Mouse (Mus musculus): ENCODE results near the gene Rhox7b. TPM values are rescaled to one million over a fixed set of nuclear protein-coding genes. Genes with fewer than 3 reads are reported as not detected.

Gene Rhox7b
- polyA plus RNA-seq (2012; rRNA removed) = not detected in 2 replicates

DNA sequence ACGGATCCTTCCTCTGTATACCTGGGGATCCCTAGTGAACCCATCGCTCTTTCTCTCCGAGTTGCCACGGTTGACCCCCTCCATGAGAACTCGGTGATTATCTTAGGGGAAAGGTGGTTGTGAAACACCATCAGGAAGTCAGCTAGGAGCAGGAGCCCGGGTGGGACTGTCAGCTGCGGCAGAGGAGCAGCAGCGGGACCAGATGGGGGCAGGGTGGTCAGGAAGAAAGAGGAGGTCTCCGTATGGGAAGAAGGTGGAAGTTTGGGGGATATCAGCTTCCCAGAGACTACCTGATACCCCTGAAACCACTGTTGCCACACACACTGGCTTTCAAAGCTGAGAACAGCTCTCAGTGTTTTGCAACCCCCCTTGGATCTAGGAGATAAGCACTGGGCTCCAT is at the start of gene Rhox7b:
Rhox7b (minus strand) TSS at position 101 of the 400 bp plus-strand sequence.

DNA sequence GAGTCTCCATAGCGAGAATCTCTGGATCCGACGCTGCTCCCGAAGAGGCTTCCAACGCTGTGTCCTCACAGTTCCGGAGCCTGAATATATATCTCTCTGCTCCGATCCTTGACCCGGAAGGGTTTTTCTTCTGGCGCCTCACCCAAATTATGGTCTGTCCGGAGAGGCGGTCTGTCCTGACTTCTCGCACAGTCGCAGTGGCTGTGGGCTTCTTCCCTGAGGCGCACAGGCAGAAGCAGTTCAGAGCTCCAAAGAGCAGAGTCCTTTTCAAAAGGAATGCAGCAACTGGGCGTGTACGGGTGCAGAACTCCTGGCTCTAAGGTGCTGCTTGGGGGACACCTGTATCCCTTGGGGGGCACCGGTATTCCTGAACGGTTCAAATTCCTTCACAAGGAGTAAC is 4.6 kb upstream of the Rhox7b start, which contains the start of gene Rhox9:
Rhox9 (minus strand) TSS at position 101 of the 400 bp plus-strand sequence.

DNA sequence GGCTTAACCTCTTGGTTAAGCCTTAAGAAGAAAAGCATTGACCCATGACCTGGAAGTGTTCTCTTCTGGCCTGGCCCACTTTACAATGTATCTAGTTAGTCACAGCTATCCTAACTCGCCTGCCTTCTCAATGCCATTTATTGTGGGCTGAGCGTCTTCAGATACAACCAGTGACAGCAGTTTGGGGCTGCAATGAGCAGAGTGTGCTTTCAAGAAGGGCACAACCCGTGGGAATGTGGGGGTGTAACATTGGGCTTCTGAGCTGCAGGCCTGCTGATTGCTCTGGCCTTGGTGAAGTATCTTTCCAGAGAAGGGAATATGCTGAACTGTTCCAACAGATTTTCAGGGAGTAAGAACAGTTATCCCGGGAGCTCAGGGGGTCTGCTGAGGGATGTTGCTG is 18.2 kb downstream of the Rhox7b start, which contains the start of gene Rhox8:
Rhox8 (minus strand) TSS at position 101 of the 400 bp plus-strand sequence.

Other genes with a start within 250 kb of the Rhox7b start
- not detected in 2 replicates for gene Rhox4g, start 245.9 kb downstream of the Rhox7b start, polyA plus RNA-seq (2012; rRNA removed)
- gene Rhox3h, start 228.5 kb downstream of the Rhox7b start, polyA plus RNA-seq (2012; rRNA removed) = not detected in 2 replicates
- not detected in 2 replicates for gene Rhox2h, start 224.0 kb downstream of the Rhox7b start, polyA plus RNA-seq (2012; rRNA removed)
- gene Rhox5, start 92.4 kb downstream of the Rhox7b start, polyA plus RNA-seq (2012; rRNA removed) = not detected in 2 replicates
- gene Rhox6, start 70.3 kb downstream of the Rhox7b start, polyA plus RNA-seq (2012; rRNA removed) = not detected in 2 replicates
- gene Rhox7a, start 65.5 kb downstream of the Rhox7b start, polyA plus RNA-seq (2012; rRNA removed) = not detected in 2 replicates
- gene Rhox8, start 18.3 kb downstream of the Rhox7b start, polyA plus RNA-seq (2012; rRNA removed) = 0.26 and 0.81 TPM in 2 replicates
- gene Rhox9, start 4.5 kb upstream of the Rhox7b start, polyA plus RNA-seq (2012; rRNA removed) = not detected in 2 replicates
- gene Btg1-ps1, start 121.6 kb upstream of the Rhox7b start, polyA plus RNA-seq (2012; rRNA removed) = not detected in 2 replicates
- gene Btg1-ps2, start 145.9 kb upstream of the Rhox7b start, polyA plus RNA-seq (2012; rRNA removed) = 0.26 and 0.85 TPM in 2 replicates
- not detected in 2 replicates for gene Rhox10, start 169.2 kb upstream of the Rhox7b start, polyA plus RNA-seq (2012; rRNA removed)
- gene Rhox11, start 187.9 kb upstream of the Rhox7b start, polyA plus RNA-seq (2012; rRNA removed) = not detected in 2 replicates
- not detected in 2 replicates for gene Rhox12, start 213.7 kb upstream of the Rhox7b start, polyA plus RNA-seq (2012; rRNA removed)
- not detected in 2 replicates for gene Rhox13, start 224.0 kb upstream of the Rhox7b start, polyA plus RNA-seq (2012; rRNA removed)